ENCODE assay signal across 8 mouse cellular contexts in genomic region chr4:126745506-126746193, GRCm38 (mm10). TPM values are rescaled to one million over a fixed set of nuclear protein-coding genes. Genes with fewer than 3 reads are reported as not detected.
A peak's percentile ranks its signal among the peaks of the same experiment; 100 is the strongest.
DNase-seq lines count a peak whose midpoint lies in the region; ATAC-seq and TF ChIP-seq lines count a peak whose summit lies in the region.

No protein-coding gene starts in this region.

- H3K27ac ChIP-seq in liver, embryonic 12.5 days: no peak overlapping the region
- no peak overlapping the region for H3K27ac ChIP-seq in limb, embryonic 14.5 days (replicated peaks; ENCODE audit: low read depth, low read length)

- no peaks in the 10 kb centered on the region for H3K27me3 ChIP-seq in liver, embryonic 12.5 days (replicated peaks)
- H3K27me3 ChIP-seq in limb, embryonic 14.5 days (ENCODE audit: control insufficient read depth, insufficient read depth, low read length): no peaks in the 10 kb centered on the region

- H3K4me2 ChIP-seq in liver, embryonic 12.5 days: no peak overlapping the region
- no peak overlapping the region for H3K4me2 ChIP-seq in limb, embryonic 14.5 days (replicated peaks; ENCODE audit: low read depth, low read length, severe bottlenecking)

- DNase-seq in liver (peak; percentile 57), NIH3T3 (ENCODE audit: low read depth) (peak; percentile 78)
- peak; percentile 77 to 86 for DNase-seq in cerebellum, postnatal 10 days
- peak; percentile 73 for DNase-seq in heart, postnatal 4 days
- DNase-seq in limb, embryonic 14.5 days (ENCODE audit: low spot score): peak; percentile 54
- DNase-seq in right cerebral cortex, postnatal 10 days (ENCODE audit: low spot score in 2 of 2): peak; percentile 67 to 77

- no peak overlapping the region for H3K4me3 ChIP-seq in liver, embryonic 12.5 days
- H3K4me3 ChIP-seq in limb, embryonic 14.5 days (replicated peaks; ENCODE audit: low read length): no peak overlapping the region

- WGBS in liver, embryonic 12.5 days (ENCODE audit: insufficient replicate concordance): 43% methylated on average over 13 of the region's 13 CpGs
- 47% methylated on average over 13 of the region's 13 CpGs for WGBS in limb, embryonic 14.5 days

- no peak for ATAC-seq in liver, embryonic 12.5 days
- ATAC-seq in limb, embryonic 14.5 days (ENCODE audit: low FRiP score, low read depth): peak; percentile 27; the same call in 1 of the 2 replicates
- no peak for ATAC-seq in megakaryocyte-erythroid progenitor cell, adult 5-6 weeks (replicated peaks; ENCODE audit: low FRiP score, low TSS enrichment, poor library complexity, severe bottlenecking)

- peaks cover 11% of the 10 kb centered on the region; the same call in 1 of the 2 replicates for H3K4me1 ChIP-seq in liver, embryonic 12.5 days
- H3K4me1 ChIP-seq in limb, embryonic 14.5 days (ENCODE audit: control insufficient read depth, insufficient read depth, low read length): peaks cover 4% of the 10 kb centered on the region; the same call in 1 of the 2 replicates

- no peak for TF ChIP-seq POLR2A in limb, embryonic 14.5 days (IDR thresholded peaks at IDR 0.05; ENCODE audit: borderline replicate concordance, extremely low read depth, insufficient read depth, insufficient read length)

- H3K9ac ChIP-seq in liver, embryonic 12.5 days: no peak overlapping the region
- H3K9ac ChIP-seq in limb, embryonic 14.5 days (ENCODE audit: low read depth, low read length, severe bottlenecking): no peak overlapping the region

- H3K9me3 ChIP-seq in liver, embryonic 12.5 days (replicated peaks): no peaks in the 10 kb centered on the region
- H3K9me3 ChIP-seq in limb, embryonic 14.5 days (ENCODE audit: control insufficient read depth, low read length): no peaks in the 10 kb centered on the region

- H3K36me3 ChIP-seq in liver, embryonic 12.5 days: peaks cover 62% of the 10 kb centered on the region
- peaks cover 60% of the 10 kb centered on the region for H3K36me3 ChIP-seq in limb, embryonic 14.5 days (ENCODE audit: control insufficient read depth, insufficient read depth, low read length)

RNA-seq across cellular contexts. Expression of gene Ncdn, which starts 7.6 kb away (rescaled TPM):
- 14.7 and 15.2 TPM in 2 replicates for polyA plus RNA-seq in liver, embryonic 12.5 days (2016; fragmentation: Nextera tagmentation; extraction: Ambion mirVana)
- total RNA-seq in heart, postnatal 4 days (2021): 10 to 100 TPM; 17.5 to 18.3 TPM
- polyA plus RNA-seq in limb, embryonic 14.5 days (2012; rRNA removed): 39.0 and 51.9 TPM in 2 replicates
- polyA plus RNA-seq in limb, embryonic 14.5 days (2014; fragmentation: Nextera tagmentation; extraction: Ambion mirVana): 29.1 and 29.8 TPM in 2 replicates
- 14.3 and 22.2 TPM in 2 replicates for total RNA-seq in megakaryocyte-erythroid progenitor cell, adult 5-6 weeks (2014; fragmentation: Nextera tagmentation)
- 5.9 and 11.7 TPM in 2 replicates for total RNA-seq in megakaryocyte-erythroid progenitor cell, adult 5-6 weeks (2017)

RNA-seq across cellular contexts. Expression of gene AU040320, which starts 7.7 kb away (rescaled TPM):
- 10.3 and 10.8 TPM in 2 replicates for polyA plus RNA-seq in liver, embryonic 12.5 days (2016; fragmentation: Nextera tagmentation; extraction: Ambion mirVana)
- total RNA-seq in heart, postnatal 4 days (2021): 10 to 100 TPM; 21.3 to 22.8 TPM
- polyA plus RNA-seq in limb, embryonic 14.5 days (2012; rRNA removed): 27.7 and 31.8 TPM in 2 replicates
- polyA plus RNA-seq in limb, embryonic 14.5 days (2014; fragmentation: Nextera tagmentation; extraction: Ambion mirVana): 21.1 and 22.9 TPM in 2 replicates
- total RNA-seq in megakaryocyte-erythroid progenitor cell, adult 5-6 weeks (2014; fragmentation: Nextera tagmentation): 24.1 and 25.1 TPM in 2 replicates
- total RNA-seq in megakaryocyte-erythroid progenitor cell, adult 5-6 weeks (2017): 9.7 and 20.0 TPM in 2 replicates

RNA-seq across cellular contexts. Expression of gene Tfap2e, which starts 9.6 kb away (rescaled TPM):
- polyA plus RNA-seq in liver, embryonic 12.5 days (2016; fragmentation: Nextera tagmentation; extraction: Ambion mirVana): not detected in 2 replicates
- not detected for total RNA-seq in heart, postnatal 4 days (2021)
- polyA plus RNA-seq in limb, embryonic 14.5 days (2012; rRNA removed): 0.48 and 0.53 TPM in 2 replicates
- polyA plus RNA-seq in limb, embryonic 14.5 days (2014; fragmentation: Nextera tagmentation; extraction: Ambion mirVana): 0.34 and 0.46 TPM in 2 replicates
- not detected in 2 replicates for total RNA-seq in megakaryocyte-erythroid progenitor cell, adult 5-6 weeks (2014; fragmentation: Nextera tagmentation)
- not detected in 2 replicates for total RNA-seq in megakaryocyte-erythroid progenitor cell, adult 5-6 weeks (2017)
